Mouse (Mus musculus): ENCODE results near the gene Tns1. TPM values are rescaled to one million over a fixed set of nuclear protein-coding genes. Genes with fewer than 3 reads are reported as not detected.
A peak's percentile ranks its signal among the peaks of the same experiment; 100 is the strongest.

The Tns1 gene
- total RNA-seq, 4 experiments from 2014 or later, result 217 to 331 (median 279) TPM

DNA sequence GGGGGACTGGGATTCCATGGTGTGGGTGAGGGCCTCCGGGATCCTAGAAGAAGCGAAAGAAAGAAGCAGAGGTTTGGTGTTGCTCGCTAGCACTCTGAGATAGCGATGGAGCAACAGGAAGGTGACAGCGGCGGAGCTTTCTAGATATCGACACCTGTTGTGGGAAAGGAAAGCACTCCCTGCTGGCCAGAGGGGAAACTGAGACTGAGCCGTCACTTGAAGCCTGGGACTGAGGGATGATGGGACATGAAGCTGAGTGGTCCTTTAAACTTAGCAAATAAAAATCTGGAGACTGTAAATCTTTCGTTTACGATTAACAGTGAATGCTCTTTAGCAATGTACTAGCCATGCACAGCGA is 261.2 kb downstream of the Tns1 start:
- no peak for DNase-seq (ENCODE audit: low spot score in 2 of 2)

DNA sequence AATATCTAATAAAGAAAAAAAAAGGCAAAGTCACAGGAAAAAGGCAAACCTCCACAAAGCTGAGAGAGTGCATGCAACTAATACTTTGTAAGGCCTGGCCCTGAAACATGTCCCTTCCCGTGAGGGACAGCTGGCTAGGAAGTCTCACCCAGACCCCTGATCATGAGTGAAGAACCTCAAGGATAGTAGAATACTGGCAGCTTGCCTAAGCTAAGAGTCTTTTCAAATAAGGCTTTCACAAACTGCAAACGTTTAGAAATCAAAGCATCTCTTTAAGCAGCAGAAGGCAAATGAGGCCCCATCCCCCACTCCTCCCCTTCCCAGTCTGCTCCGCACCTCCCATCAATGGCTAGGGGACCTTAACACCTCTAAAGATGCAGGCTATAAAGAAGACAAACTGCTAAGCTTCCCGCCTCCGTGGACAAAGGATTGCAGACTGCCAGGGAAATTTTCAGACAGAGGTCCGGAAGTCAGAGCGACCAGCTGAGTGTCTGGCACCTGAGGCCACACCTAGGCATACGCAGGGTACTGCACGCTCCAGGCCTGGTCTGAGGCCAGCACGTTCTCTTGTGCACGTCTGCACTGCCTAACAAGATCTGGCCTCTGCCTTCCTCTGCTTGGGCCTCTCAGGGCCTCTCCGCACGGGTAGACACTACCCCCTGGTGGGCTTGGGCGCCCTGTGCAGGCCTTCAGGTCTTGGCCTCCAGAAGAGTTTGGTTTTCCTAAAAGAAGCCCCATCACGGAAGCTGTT is 261.8 kb downstream of the Tns1 start:
- peak in 1 of 2 experiments; percentile 20 for DNase-seq (ENCODE audit: low spot score in 2 of 2)

DNA sequence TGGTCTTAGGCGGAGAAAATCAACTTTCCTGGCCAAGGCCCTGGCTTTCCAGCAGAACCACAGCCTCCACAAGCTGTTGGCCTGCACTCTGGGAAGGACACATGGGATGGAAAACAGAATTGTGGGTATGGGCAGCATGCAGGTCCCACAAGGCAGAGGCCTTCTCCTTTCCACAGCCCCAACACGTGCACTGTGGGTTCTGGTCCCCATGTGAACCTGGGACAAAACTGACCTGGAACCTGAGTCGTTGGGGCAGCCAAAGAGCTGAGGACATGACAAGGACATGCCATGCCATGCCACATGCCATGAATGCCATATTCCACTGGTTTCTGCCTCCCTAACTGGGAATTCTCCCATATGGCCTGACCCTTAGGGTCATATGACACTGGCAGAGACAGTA is 263.8 kb downstream of the Tns1 start:
- no peak for DNase-seq (ENCODE audit: low spot score in 2 of 2)

Other genes with a start within 250 kb of the Tns1 start
- not detected for gene Rufy4, start 1.1 kb upstream of the Tns1 start, total RNA-seq (2022)
- not detected for gene Cxcr2, start 29.5 kb upstream of the Tns1 start, total RNA-seq (2022)
- gene Cxcr1, start 70.2 kb upstream of the Tns1 start, total RNA-seq (2022), result not detected
- gene Arpc2, start 111.6 kb upstream of the Tns1 start, total RNA-seq (2022), result 10 to 100 TPM; 70.0 to 81.5 (median 72.2) TPM
- gene Gpbar1, start 154.1 kb upstream of the Tns1 start, total RNA-seq (2022), result not detected
- 10 to 100 TPM; 73.2 to 88.7 (median 78.0) TPM for gene Aamp, start 160.3 kb upstream of the Tns1 start, total RNA-seq (2022)
- gene Pnkd, start 160.5 kb upstream of the Tns1 start, total RNA-seq (2022), result 10 to 100 TPM; 51.9 to 56.2 (median 53.1) TPM
- gene Tmbim1, start 181.2 kb upstream of the Tns1 start, total RNA-seq (2022), result 10 to 100 TPM; 31.3 to 38.1 (median 32.9) TPM
- gene Catip, start 237.7 kb upstream of the Tns1 start, total RNA-seq (2022), result under 1 TPM in 3 of 4 experiments, not detected in 1; 0.21 to 0.44 (median 0.36) TPM